Mouse (Mus musculus): Measurements from ENCODE around the gene Zdhhc19.

DNA sequence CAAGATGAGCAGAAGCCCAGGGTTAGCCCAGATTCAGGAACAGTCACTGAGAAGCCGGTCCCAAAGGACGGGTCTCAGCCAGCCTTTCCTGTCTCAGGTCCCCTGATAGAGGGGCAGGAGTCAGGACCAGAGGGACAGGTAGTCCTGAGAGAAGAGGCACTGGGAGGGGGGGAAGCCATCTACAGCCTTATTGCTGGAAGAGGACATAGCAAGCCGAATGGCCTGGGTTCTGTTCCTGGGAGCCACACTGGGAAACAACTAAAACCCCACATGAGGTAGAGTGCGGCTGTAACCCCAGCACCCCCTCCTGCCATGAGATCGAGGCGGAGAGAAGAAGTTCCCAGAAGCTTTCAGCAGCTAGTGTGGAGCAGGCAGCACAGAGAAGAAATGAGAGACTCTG lies 17.9 kb downstream of the Zdhhc19 start:
- TF ChIP-seq CTCF (IDR thresholded peaks at IDR 0.05; ENCODE audit: borderline replicate concordance, control insufficient read depth, extremely low read depth, insufficient read depth, low read length, poor library complexity) = no peak
- TF ChIP-seq POLR2A (IDR thresholded peaks at IDR 0.05; ENCODE audit: control insufficient read depth, extremely low read depth, insufficient read depth, low read length, poor library complexity) = no peak

Measured in thymus, adult 2 months (tissue).